Mouse (Mus musculus): Measurements from ENCODE around the gene Galnt9.

Galnt9 gene

GRCm38 (mm10) chr5:110638306-110639074, 94.3 kb downstream of the Galnt9 start:
- no peak for DNase-seq

GRCm38 (mm10) chr5:110639459-110639858, 95.3 kb downstream of the Galnt9 start:
- peak; percentile 80 to 86 for DNase-seq

GRCm38 (mm10) chr5:110646377-110646776, 102.2 kb downstream of the Galnt9 start:
- DNase-seq = no peak

GRCm38 (mm10) chr5:110652719-110653648, 108.8 kb downstream of the Galnt9 start, which contains the start of the genes Noc4l and Ddx51:
Noc4l (minus strand) TSS chr5:110653417.
Ddx51 (plus strand) TSS chr5:110653451.
- DNase-seq = peak; percentile 99 to 100

- no peak for DNase-seq
These were observed 109.5 kb downstream of the Galnt9 start for GRCm38 (mm10) chr5:110653686-110654085.

GRCm38 (mm10) chr5:110659682-110660081, 115.5 kb downstream of the Galnt9 start:
- DNase-seq = no peak

- no peak for DNase-seq
These were observed 119.9 kb downstream of the Galnt9 start for GRCm38 (mm10) chr5:110664041-110664440.

GRCm38 (mm10) chr5:110664750-110665269, 120.7 kb downstream of the Galnt9 start:
- DNase-seq = no peak

GRCm38 (mm10) chr5:110665486-110666121, 121.4 kb downstream of the Galnt9 start:
- peak; percentile 15 to 32 for DNase-seq

Measured in cerebellum, postnatal 10 days (tissue).